Mouse (Mus musculus) E14TG2a.4 (cell line): ENCODE measurements at regions not wholly inside any gene's neighbourhood (a gene's known extent, or its start where the extent isn't known, plus 50 kb on each side); places are given as distances from the start of the nearest gene placed in this dataset.

Experiments used
- H3K27me3 ChIP-seq: 2 replicates; pipeline ENCODE4 v1.6.1; 2014; ENCODE audit warnings: low read length, control low read depth; ENCODE audit not compliant: insufficient read depth
- H3K36me3 ChIP-seq: 2 replicates; pipeline ENCODE4 v1.6.1; 2014; ENCODE audit warnings: low read length, control low read depth; ENCODE audit not compliant: insufficient read depth
- H3K4me1 ChIP-seq: replicated peaks from 2 replicates; pipeline ENCODE4 v1.6.1; 2014; ENCODE audit warnings: low read depth, low read length, control low read depth
- H3K4me3 ChIP-seq: replicated peaks from 2 replicates; pipeline ENCODE4 v1.5.1; 2014; ENCODE audit warnings: mild to moderate bottlenecking, low read length
- H3K9me3 ChIP-seq: 2 replicates; pipeline ENCODE4 v1.6.1; 2014; ENCODE audit warnings: low read length, control low read depth
- CTCF ChIP-seq: conservative IDR thresholded peaks from 2 replicates; pipeline ENCODE4 v1.5.1; 2014; ENCODE audit warnings: low read length
- NANOG ChIP-seq: IDR thresholded peaks from 2 replicates; pipeline ENCODE4 v1.6.1; 2014; ENCODE audit warnings: borderline replicate concordance, low read length, mixed read lengths
- POU5F1 ChIP-seq: IDR thresholded peaks from 2 replicates; pipeline ENCODE4 v1.6.1; 2014; ENCODE audit warnings: low read length, borderline replicate concordance

GRCm38 (mm10) chr8:44094818-44095217 lies 385.0 kb upstream of the Adam34 start:
- Histone ChIP-seq H3K9me3 (no peaks in the 10 kb centered on the region), H3K4me3 (no peak overlapping the region), H3K36me3 (no peaks in the 10 kb centered on the region), H3K4me1 (no peaks in the 10 kb centered on the region), H3K27me3 (no peaks in the 10 kb centered on the region)
- TF ChIP-seq NANOG (no peak), POU5F1 (no peak), CTCF (no peak)

- Histone ChIP-seq H3K4me1 (no peaks in the 10 kb centered on the region), H3K9me3 (no peaks in the 10 kb centered on the region), H3K27me3 (no peaks in the 10 kb centered on the region), H3K4me3 (no peak overlapping the region), H3K36me3 (no peaks in the 10 kb centered on the region)
- no peak for TF ChIP-seq CTCF
- no peak for TF ChIP-seq POU5F1
- TF ChIP-seq NANOG: no peak
These were observed 383.6 kb upstream of the Adam34 start for GRCm38 (mm10) chr8:44093491-44093890.

GRCm38 (mm10) chr8:44082057-44082456 lies 372.2 kb upstream of the Adam34 start:
- TF ChIP-seq NANOG (no peak), POU5F1 (no peak), CTCF (no peak)

GRCm38 (mm10) chr8:44058846-44059245 lies 349.0 kb upstream of the Adam34 start:
- TF ChIP-seq CTCF: no peak
- no peak for TF ChIP-seq POU5F1
- no peak for TF ChIP-seq NANOG
- H3K4me3 ChIP-seq: no peak overlapping the region
- H3K4me1 ChIP-seq: no peaks in the 10 kb centered on the region
- no peaks in the 10 kb centered on the region for H3K27me3 ChIP-seq
- no peaks in the 10 kb centered on the region for H3K9me3 ChIP-seq
- no peaks in the 10 kb centered on the region for H3K36me3 ChIP-seq

More at GRCm38 (mm10) chr8:44082057-44082456, 372.2 kb upstream of the Adam34 start:
- Histone ChIP-seq H3K36me3 (no peaks in the 10 kb centered on the region), H3K9me3 (no peaks in the 10 kb centered on the region), H3K4me1 (no peaks in the 10 kb centered on the region), H3K27me3 (no peaks in the 10 kb centered on the region), H3K4me3 (no peak overlapping the region)

- TF ChIP-seq NANOG (no peak), CTCF (no peak), POU5F1 (no peak)
- no peaks in the 10 kb centered on the region for H3K36me3 ChIP-seq
- no peaks in the 10 kb centered on the region for H3K4me1 ChIP-seq
- no peaks in the 10 kb centered on the region for H3K9me3 ChIP-seq
- no peak overlapping the region for H3K4me3 ChIP-seq
- H3K27me3 ChIP-seq: no peaks in the 10 kb centered on the region
These were observed 332.9 kb upstream of the Adam34 start for GRCm38 (mm10) chr8:44042572-44043355.

- Histone ChIP-seq H3K36me3 (no peaks in the 10 kb centered on the region), H3K9me3 (no peaks in the 10 kb centered on the region), H3K4me3 (no peak overlapping the region), H3K4me1 (no peaks in the 10 kb centered on the region), H3K27me3 (no peaks in the 10 kb centered on the region)
- TF ChIP-seq CTCF: no peak
- no peak for TF ChIP-seq POU5F1
- TF ChIP-seq NANOG: no peak
These were observed 324.4 kb upstream of the Adam34 start for GRCm38 (mm10) chr8:44034211-44034610.

- Histone ChIP-seq H3K36me3 (no peaks in the 10 kb centered on the region), H3K27me3 (no peaks in the 10 kb centered on the region), H3K9me3 (no peaks in the 10 kb centered on the region), H3K4me3 (no peak overlapping the region), H3K4me1 (no peaks in the 10 kb centered on the region)
- TF ChIP-seq CTCF (no peak), NANOG (no peak), POU5F1 (no peak)
These were observed 321.5 kb upstream of the Adam34 start for GRCm38 (mm10) chr8:44031376-44031775.

- H3K4me3 ChIP-seq: no peak overlapping the region
- no peak for TF ChIP-seq CTCF
- no peak for TF ChIP-seq POU5F1
- TF ChIP-seq NANOG: no peak
- H3K36me3 ChIP-seq: no peaks in the 10 kb centered on the region
- H3K9me3 ChIP-seq: no peaks in the 10 kb centered on the region
- no peaks in the 10 kb centered on the region for H3K27me3 ChIP-seq
- no peaks in the 10 kb centered on the region for H3K4me1 ChIP-seq
These were observed 321.1 kb upstream of the Adam34 start for GRCm38 (mm10) chr8:44030972-44031371.

GRCm38 (mm10) chr8:44027738-44028137 lies 317.9 kb upstream of the Adam34 start:
- no peaks in the 10 kb centered on the region for H3K9me3 ChIP-seq
- no peak overlapping the region for H3K4me3 ChIP-seq
- TF ChIP-seq CTCF (no peak), POU5F1 (no peak), NANOG (no peak)
- no peaks in the 10 kb centered on the region for H3K36me3 ChIP-seq
- H3K4me1 ChIP-seq: no peaks in the 10 kb centered on the region
- H3K27me3 ChIP-seq: no peaks in the 10 kb centered on the region
